Mouse (Mus musculus): ENCODE data around the gene Ptpre.
"Not testable (repeated sequence)": the region's sequence is repeated elsewhere in the genome, so short reads cannot be mapped to it uniquely, and the experiment has no call there.

Gene Ptpre

DNA sequence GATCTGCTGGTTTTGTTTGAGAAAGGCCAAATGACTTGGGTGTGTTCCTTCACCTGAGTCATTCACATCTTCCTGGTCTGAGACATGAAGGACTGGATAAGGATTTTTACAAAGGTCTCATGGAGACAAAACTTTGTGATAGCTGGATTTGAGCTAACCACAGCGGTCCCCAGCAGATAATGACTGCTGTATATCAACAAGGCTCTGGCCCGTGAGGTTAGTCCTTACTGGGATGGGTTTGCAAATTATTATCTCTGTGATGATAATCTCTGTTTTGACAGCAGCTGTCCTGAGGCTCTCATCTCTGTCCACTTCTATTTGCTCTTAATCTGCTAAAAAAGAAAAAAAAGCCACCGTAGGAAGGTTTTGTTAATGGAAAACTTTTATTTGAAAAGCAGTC lies 71.7 kb downstream of the Ptpre start:
- no peak for DNase-seq

DNA sequence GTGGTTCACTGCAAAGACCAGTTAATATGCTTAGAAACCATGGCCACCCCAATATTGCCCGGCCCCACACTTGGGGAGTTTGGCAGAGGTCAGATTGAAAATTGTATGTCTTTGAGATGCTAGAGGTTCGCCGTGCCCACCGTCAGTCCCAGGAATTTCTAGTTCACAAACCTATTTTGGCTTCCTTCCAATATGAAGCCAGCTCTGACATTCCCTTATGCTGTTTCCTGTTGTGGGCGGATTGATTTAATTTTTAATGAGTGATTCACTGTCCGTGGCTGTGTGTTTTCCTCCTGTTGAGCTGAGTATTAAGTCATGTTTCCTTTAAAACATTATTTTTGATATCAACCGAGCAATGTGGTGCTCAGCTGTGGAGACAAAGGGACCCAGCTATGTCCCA lies 72.4 kb downstream of the Ptpre start:
- DNase-seq: no peak

DNA sequence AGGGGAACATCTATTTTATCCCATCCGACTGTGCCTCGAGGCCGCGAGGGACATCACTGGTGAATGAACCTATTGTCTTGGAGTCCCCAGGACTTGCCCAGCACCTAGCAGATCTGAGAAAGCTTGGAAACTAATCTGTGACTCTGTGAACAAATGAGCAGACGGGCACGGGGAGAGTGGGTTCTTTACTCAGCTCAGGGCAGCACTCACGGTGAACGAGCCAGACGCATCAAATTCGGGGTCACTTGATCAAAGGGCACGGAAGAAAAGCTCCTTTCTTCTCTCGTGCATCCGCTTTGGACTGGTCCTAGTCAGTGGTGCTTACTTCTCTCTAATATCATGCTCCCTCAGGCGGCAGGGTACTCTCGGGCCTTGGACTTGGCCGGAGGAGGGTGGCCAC lies 75.0 kb downstream of the Ptpre start:
- DNase-seq: no peak

DNA sequence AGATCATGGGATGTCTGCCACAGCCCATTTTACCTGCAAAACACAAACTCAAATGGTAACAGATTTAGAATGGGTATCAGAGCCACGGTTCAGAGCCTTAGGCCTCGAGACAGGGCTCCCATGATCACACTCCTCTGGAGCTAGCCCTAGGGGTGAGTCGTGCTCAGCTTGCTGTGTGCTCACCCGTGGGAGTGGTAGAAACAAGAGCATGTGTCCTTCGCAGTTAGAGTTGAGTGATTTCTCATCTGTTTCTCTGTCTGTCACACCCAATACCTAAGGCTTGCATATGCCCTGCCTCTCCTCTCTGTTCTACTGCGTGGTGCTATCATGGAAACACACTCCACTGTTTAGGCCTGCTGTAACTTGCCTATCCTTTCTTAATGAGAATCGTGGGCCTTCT lies 75.5 kb downstream of the Ptpre start:
- no peak for DNase-seq

DNA sequence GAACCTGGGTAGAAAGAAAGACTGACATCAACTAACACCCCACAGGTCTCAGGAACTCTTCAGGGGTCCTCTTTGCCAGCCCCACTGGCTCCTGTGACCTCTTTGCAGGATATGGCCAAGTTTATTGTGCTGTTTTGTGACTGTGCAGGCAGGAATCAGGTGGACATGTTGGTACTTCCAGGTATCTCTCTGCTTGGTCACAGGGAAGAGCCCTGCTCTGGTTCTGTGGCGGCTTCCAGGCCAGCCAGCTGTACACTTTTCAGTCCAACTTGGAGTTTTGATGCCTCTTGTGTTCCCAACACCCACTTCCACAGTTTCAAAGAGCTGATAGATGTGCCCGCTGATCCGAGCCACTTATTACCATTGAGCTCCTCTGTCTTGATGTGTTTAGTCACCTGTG lies 76.1 kb downstream of the Ptpre start:
- no peak for DNase-seq

DNA sequence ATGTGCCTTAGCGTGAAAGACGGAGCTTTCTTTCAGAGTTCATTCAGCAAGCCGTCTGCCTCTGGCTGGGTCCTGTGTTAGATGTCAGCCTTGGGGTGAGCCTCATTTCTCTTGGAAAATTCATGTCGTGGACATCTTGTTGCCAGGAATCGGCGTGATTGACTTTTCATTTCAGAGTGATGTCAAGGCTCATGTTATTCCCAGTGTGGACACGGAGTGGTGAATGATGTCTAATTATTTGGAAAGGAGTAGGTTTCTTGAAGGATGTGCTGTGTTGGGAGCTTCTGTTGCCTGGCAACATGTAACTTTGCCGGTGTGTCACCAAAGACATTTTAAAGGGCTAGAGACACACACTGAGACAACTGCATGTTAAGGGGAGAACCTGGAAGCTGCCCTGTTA lies 77.6 kb downstream of the Ptpre start:
- DNase-seq: no peak

GRCm38 (mm10) chr7:135616479-135616878 lies 79.2 kb downstream of the Ptpre start:
- not testable (repeated sequence) for DNase-seq

DNA sequence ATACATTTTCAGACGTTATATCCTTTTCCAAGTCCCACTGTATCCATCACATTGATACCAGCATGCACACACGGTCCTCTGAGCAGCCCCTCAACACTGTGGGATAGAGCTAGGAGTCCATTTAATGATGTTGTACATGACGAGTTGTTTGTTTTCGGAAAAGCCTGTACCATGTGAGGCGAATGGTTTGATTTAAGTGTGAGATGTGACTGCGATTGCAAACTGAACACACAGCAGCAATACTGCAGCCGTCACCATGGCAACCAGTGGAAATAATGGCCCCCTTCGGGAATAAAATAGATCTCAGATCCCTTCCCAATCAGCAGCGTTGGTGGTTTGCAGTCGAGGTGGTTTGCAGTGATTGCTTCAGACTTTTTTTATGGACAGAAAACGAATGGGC lies 80.5 kb downstream of the Ptpre start:
- no peak for DNase-seq

DNA sequence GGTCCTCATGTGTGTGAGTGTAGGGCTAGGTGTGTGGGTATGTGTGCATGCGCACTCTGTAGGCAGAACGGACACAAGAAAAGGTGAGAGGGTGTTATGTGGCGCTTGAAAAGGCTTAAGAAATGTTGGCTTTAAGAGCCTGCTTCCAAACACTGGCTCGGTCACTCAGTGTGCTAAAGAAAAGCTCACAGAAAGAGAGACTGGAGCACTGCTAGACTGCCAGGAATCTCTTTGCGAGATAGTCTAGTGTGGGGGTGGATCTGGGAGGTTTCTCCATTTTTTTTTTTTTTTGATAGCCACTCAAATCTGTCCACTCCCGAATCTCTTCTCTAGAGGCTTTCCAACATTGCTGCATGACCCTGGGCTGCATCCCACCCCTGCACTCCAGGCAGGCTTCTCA lies 84.4 kb downstream of the Ptpre start:
- DNase-seq: no peak

GRCm38 (mm10) chr7:135622241-135622640 lies 85.0 kb downstream of the Ptpre start:
- DNase-seq: no peak

- no peak for DNase-seq
Measured at GRCm38 (mm10) chr7:135624854-135625253, 87.6 kb downstream of the Ptpre start.

- no peak for DNase-seq
Measured at GRCm38 (mm10) chr7:135628363-135628762, 91.1 kb downstream of the Ptpre start.

GRCm38 (mm10) chr7:135629019-135629418 lies 91.7 kb downstream of the Ptpre start:
- DNase-seq: no peak

DNA sequence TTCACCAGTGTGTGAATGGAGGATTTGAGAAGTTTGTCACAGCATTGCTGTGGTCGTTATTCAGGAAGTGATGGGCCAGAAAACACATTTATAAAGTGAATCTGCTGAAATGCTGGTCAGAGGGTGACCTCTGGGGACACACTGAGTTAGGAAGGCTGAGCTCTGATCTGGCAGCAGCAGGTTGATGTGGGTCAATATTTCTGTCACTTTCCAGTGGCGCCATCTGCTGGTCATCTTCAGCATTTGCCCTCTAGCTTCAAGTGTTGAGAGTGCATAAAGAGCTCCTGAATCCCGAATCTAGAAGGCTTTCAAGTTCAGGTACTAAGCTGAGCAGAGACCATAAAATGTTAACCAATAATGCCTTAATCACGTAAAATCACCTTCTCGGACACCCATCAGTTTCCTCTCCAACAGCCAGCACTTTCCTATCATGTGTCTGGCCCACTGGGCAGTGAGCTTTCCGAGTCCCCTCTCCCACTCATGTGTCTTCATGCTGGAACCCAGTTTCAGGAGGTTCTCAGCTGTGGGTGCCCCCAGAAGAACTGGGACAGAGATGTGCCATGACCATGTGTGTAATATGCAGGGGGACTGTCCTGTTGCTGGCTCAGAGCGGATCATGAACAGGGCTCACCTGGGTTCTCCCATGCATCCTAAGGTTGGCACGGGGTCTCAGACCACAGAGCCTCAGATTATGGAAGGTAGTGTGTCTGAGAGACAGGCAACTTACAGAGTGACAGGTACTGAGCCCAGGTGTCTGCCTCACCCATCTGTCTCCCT lies 94.7 kb downstream of the Ptpre start:
- DNase-seq: peak; percentile 78

DNA sequence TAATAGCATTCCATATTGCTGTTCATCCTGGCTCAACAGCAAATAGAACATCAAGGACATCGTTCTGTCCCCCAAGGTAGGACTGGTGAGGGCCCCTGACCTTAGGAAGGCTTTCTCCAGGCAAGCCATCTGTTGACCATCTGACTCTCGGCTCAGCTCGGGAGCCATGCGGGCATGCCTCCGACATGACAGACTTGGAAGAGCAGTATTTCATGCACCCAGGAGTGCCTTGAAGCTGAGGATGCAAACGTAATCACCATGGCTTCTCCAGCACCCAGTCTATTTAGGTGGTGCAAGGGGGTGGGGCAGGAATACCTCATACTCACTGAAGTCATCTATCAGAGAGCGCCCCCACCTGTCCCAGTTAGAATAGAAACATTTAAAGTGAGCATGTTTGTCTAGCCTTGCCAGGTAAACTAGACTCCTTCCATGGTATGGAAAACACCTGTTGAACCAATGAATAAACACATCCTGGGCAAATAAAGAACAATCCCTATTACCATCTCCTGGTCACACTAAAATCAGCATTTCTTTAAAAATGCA lies 95.5 kb downstream of the Ptpre start:
- DNase-seq: peak; percentile 21

- peak; percentile 40 for DNase-seq
Measured at GRCm38 (mm10) chr7:135634851-135635624, 97.8 kb downstream of the Ptpre start.

DNA sequence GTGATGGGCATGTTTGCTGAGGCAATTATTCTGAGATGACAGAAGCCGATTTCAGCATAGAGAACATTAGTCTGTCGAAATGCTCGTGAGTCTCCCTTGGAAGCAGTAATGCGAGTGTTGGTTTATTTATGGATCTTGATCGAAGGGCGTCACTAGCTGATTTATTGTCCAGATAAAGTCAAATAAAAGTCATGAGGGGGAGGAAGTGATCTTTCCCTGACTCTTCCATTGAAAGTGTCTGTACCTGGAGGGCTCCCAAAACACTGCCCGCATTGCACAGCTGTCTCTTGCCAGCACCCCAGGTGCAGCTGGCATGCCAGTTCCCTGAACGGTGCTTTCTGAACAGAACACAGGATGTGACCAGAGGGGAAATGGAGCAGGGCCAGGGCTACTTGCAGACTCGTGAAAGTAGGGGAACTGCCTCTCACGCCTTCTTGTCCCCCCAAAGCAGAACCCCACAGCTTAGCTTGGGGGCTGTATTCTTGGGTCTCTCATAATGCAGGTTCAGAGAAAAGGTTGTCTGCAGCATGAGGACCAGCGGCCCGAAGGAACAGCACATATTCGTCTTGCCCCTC lies 100.2 kb downstream of the Ptpre start:
- no peak for DNase-seq

GRCm38 (mm10) chr7:135639361-135639760 lies 102.1 kb downstream of the Ptpre start:
- no peak for DNase-seq

DNA sequence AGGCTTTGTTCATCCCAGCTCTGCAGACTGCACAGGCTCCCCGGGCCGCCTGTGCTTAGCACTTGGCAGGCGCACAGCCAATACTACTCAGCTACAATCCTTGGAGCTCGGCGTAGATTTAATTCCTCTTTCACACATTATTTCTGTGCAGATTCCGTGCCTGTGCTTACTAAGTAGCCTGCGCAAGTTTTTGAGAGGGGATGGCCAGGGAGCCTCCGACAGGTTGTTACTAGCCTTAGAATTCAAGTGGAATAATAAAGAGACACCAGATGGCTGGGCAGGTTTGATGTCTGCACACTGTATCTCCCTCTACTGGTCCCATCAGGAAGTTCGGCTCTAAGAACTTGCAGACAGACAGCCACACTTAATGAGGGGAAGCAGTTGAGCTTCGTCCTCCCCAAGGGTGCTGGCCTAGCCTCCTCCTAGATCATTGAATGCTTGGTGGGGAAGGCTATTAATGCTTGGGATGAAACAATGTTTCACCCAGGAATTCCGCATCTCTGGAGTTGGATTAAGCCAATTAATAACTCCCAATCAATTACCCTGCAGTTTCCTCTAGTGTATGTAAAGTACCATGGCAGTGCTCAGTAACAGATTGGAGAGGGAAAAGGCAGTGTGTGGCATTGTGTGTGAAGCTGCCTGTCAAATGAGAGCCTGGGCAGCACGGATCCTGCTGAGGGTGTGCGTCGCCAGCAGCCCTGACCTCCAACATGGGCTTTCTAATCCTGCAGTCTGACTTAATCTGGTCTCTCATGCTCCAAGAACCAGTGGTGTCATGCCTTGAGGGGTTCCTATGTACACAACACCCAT lies 104.6 kb downstream of the Ptpre start:
- peak; percentile 68 for DNase-seq

- no peak for DNase-seq
Measured at GRCm38 (mm10) chr7:135644452-135644851, 107.2 kb downstream of the Ptpre start.

DNA sequence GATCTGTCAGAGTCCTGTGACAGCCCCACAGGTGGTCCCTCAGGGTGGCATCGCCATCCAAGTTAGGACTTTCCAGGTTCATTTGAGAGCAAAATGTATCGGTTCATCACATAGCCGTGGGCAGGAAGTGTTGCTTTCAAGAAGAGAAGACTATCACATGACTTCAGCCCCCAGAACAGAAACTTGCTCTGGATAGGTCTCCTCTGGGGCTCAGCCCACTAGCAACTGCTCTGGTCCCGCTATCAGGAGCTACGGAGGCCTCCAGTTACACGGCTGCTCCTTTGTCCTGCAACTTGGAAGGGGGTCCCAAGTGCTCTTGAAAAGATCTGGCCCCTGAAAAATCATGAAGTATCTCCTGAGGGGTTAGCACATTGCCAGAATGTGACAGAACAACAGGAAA lies 109.7 kb downstream of the Ptpre start:
- no peak for DNase-seq

GRCm38 (mm10) chr7:135648821-135649220 lies 111.5 kb downstream of the Ptpre start:
- DNase-seq: no peak

GRCm38 (mm10) chr7:135649306-135649705 lies 112.0 kb downstream of the Ptpre start:
- DNase-seq: no peak

Data from cerebellum, adult 8-10 months (tissue).